Mouse (Mus musculus): ENCODE measurements around the gene Tbc1d24. TPM values are rescaled to one million over a fixed set of nuclear protein-coding genes. Genes with fewer than 3 reads are reported as not detected.

Gene Tbc1d24
- polyA plus RNA-seq, 1 experiment, result 62.7 TPM

DNA sequence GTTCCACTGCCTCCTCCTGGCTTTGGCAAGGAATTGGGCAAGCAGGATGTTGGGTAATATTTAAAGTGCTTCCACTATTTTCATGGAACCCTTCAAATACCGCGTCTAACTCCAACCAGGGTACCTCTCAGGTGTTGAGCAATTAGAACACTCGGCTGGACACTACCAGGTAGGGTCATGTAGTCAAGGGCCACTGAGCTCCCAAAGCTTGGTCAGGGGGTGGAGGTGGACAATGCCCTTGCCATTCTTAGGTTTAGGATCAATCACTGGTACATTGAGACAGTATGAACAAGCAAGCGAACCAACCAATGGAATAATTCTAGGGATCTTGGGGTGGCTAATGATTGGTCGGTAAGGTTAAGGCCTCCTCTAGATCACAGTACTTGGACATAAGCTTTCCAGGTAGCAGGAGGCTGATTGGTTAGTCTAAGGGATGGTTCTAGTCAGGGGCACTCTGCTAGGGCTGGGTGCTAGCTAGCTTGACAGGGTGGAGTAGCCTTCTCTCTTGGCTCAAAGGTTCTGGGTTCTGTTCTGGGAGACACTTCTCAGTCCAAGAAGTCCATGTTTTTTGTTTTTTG lies 7.2 kb upstream of the Tbc1d24 start:
- Histone ChIP-seq H3K27ac (ENCODE audit: insufficient read depth, low read length) (no peak overlapping the region), H3K4me1 (ENCODE audit: control insufficient read depth, insufficient read depth, low read length) (peaks cover 5% of the 10 kb centered on the region), H3K4me3 (ENCODE audit: insufficient read depth, low read length) (peak overlapping the region; percentile 37; the same call in 1 of the 2 replicates)
- TF ChIP-seq POLR2A (IDR thresholded peaks at IDR 0.05; ENCODE audit: extremely low read depth, insufficient read depth, low read length), result no peak
- peak; percentile 46 for TF ChIP-seq CTCF (IDR thresholded peaks at IDR 0.05; ENCODE audit: extremely low read depth, insufficient read depth, low read length)

DNA sequence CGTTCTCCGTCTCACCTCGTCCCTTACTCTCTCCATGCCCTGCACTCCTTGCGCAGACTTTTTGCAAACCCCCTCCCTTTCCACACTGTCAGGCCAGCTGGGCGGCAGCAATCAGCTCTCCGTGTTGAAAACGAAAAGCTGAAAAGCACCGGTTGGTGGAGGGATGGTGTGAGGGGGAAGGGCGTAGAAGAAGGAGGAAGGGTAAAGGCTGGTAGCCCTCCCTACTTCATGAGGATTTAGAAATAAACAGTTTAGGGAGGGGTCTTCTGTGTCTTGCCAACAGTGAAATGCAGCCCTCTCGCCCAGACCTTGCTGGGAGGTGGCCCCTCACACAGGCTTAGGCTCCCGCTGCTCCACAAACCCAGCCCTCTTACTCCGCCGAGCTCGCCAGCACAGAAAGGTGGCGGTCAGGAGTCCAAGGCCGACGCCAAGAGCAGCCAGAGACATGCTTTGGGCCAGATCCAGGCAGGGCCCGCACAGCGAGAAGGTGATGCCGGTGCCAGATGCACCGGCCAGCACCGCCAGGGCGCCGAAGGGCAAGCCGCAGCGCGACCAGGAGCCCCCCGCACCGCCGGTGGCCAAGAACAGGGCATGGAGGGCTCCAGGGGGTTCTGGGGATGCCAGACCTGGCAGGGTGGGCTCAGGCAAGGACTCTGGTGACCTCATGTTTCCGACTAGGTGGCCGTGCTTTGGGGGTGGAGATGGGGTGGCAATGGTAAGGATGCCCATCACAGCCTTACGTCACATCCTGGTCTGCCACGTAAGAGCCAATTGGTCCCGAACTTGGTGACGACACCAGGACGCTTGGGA lies 6.5 kb upstream of the Tbc1d24 start:
- peak; percentile 85 for TF ChIP-seq POLR2A (IDR thresholded peaks at IDR 0.05; ENCODE audit: extremely low read depth, insufficient read depth, low read length)
- no peak for TF ChIP-seq CTCF (IDR thresholded peaks at IDR 0.05; ENCODE audit: extremely low read depth, insufficient read depth, low read length)
- Histone ChIP-seq H3K27ac (ENCODE audit: insufficient read depth, low read length) (peak overlapping the region; percentile 87), H3K4me1 (ENCODE audit: control insufficient read depth, insufficient read depth, low read length) (peaks cover 7% of the 10 kb centered on the region), H3K4me3 (ENCODE audit: insufficient read depth, low read length) (peak overlapping the region; percentile 37)

DNA sequence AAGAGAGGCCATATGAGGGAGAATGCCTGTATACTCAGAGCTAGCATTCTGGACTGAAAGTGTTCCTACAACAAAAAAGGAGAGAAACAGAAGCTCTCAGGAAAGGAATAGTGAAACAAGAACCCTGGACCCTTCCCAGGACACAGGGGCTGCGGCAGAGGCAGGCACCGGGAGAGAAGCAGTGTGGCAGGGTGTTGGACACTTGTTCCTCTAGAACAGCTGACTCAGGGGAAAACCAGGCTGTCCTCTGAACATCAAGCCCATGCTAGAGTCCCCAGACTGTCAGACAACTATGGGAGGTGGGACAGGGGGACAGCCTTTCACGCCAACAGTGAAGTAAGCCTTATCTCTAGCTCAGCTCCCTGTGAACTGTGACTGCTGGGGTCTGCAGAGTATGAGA lies 5.2 kb upstream of the Tbc1d24 start:
- TF ChIP-seq CTCF (IDR thresholded peaks at IDR 0.05; ENCODE audit: extremely low read depth, insufficient read depth, low read length) (no peak), POLR2A (IDR thresholded peaks at IDR 0.05; ENCODE audit: extremely low read depth, insufficient read depth, low read length) (no peak)
- Histone ChIP-seq H3K27ac (ENCODE audit: insufficient read depth, low read length) (no peak overlapping the region), H3K4me3 (ENCODE audit: insufficient read depth, low read length) (no peak overlapping the region), H3K4me1 (ENCODE audit: control insufficient read depth, insufficient read depth, low read length) (peaks cover 10% of the 10 kb centered on the region)

DNA sequence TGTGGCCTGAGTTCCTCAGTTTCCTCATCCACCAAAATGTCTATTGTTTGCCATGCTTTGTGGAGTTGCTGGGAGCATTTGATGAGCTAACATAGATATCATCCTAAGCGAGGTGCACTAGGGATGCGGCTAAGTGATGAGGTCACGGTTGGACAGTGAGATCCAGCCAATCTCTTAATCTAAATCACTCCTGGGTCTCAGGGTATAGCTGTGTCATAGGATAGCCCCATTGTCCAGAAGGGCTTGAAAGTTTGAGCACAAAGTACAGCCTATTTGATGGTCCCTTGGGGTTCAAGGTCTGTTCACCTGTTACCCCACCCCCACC lies 4.5 kb upstream of the Tbc1d24 start:
- TF ChIP-seq CTCF (IDR thresholded peaks at IDR 0.05; ENCODE audit: extremely low read depth, insufficient read depth, low read length) (no peak), POLR2A (IDR thresholded peaks at IDR 0.05; ENCODE audit: extremely low read depth, insufficient read depth, low read length) (no peak)
- peak overlapping the region; percentile 14; the same call in 1 of the 2 replicates for H3K27ac ChIP-seq (ENCODE audit: insufficient read depth, low read length)
- no peak overlapping the region for H3K4me3 ChIP-seq (ENCODE audit: insufficient read depth, low read length)
- H3K4me1 ChIP-seq (ENCODE audit: control insufficient read depth, insufficient read depth, low read length), result peaks cover 10% of the 10 kb centered on the region

DNA sequence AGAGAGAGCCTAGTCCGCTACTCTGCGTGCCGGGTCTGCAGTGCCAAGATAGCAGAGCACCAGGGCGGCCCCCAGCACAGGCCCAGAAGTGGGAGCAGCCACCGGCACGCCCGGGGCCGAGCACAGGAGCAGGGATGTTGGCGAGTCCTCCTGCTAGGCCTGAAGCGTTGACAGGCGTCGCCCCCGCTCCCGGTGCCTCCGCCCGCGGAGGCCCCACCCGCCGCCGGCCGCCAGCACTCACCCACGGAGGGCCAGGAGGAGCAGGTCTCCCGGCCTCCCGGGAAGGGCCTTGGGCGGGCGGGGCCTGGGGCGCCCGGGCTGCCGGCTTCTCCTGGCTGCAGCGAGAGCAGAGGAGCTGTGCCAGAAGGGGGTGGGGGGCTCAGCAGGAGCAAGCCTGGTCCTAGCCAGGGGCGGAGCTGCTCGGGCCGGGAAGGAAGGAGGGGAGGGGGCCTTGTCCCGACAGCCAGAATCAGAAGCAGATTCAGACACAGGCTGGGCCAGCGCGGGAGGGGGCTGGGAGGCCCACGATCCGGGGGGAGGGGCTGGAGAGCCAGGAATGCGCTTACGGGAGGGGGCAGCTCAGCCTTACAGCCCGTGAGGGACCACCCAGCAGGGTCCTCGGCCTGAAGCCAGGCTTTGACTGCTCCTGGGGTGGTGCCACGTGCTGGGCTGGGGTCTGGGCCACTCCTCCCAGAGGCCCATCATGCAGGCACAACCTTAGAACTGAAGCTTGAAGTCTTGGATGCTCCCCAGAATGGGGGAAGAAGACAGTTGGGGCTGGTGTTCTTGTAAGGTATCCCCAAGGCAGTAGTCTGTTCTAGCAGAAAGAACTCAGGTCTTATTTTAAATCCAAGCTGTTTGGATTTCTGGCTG lies 3.9 kb upstream of the Tbc1d24 start, which contains the start of gene Ntn3:
TSS of gene Ntn3 (minus strand) at position 489 of the 873 bp plus-strand sequence.
- H3K4me1 ChIP-seq (ENCODE audit: control insufficient read depth, insufficient read depth, low read length), result peaks cover 10% of the 10 kb centered on the region
- H3K27ac ChIP-seq (ENCODE audit: insufficient read depth, low read length), result peak within 1 kb of the TSS; percentile 94
- H3K4me3 ChIP-seq (ENCODE audit: insufficient read depth, low read length), result peak within 1 kb of the TSS; percentile 31
- TF ChIP-seq CTCF (IDR thresholded peaks at IDR 0.05; ENCODE audit: extremely low read depth, insufficient read depth, low read length) (no peak), POLR2A (IDR thresholded peaks at IDR 0.05; ENCODE audit: extremely low read depth, insufficient read depth, low read length) (no peak)

DNA sequence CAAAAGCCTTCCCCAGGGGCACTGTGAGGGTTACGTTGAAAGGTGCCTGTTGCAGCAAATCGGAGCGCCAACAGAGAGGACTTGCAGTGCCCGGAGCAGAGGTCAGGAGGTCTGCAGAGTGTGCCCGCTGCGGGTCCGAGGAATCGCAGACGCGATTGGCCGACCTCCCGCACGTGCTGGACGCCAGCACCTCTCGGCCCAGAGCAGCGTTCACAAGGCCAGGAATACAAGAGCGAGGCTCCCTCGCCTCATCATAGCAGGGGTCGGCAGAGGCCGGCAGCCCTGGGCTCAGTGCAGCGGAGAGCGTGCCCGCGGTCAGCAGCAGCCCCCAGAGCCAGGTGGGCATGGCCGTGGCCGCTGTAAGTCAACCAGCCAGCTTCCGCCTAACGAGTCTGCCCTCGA lies 3.3 kb upstream of the Tbc1d24 start:
- peak overlapping the region; percentile 94 for H3K27ac ChIP-seq (ENCODE audit: insufficient read depth, low read length)
- peaks cover 10% of the 10 kb centered on the region for H3K4me1 ChIP-seq (ENCODE audit: control insufficient read depth, insufficient read depth, low read length)
- peak overlapping the region; percentile 31 for H3K4me3 ChIP-seq (ENCODE audit: insufficient read depth, low read length)
- TF ChIP-seq POLR2A (IDR thresholded peaks at IDR 0.05; ENCODE audit: extremely low read depth, insufficient read depth, low read length), result no peak
- TF ChIP-seq CTCF (IDR thresholded peaks at IDR 0.05; ENCODE audit: extremely low read depth, insufficient read depth, low read length), result no peak

DNA sequence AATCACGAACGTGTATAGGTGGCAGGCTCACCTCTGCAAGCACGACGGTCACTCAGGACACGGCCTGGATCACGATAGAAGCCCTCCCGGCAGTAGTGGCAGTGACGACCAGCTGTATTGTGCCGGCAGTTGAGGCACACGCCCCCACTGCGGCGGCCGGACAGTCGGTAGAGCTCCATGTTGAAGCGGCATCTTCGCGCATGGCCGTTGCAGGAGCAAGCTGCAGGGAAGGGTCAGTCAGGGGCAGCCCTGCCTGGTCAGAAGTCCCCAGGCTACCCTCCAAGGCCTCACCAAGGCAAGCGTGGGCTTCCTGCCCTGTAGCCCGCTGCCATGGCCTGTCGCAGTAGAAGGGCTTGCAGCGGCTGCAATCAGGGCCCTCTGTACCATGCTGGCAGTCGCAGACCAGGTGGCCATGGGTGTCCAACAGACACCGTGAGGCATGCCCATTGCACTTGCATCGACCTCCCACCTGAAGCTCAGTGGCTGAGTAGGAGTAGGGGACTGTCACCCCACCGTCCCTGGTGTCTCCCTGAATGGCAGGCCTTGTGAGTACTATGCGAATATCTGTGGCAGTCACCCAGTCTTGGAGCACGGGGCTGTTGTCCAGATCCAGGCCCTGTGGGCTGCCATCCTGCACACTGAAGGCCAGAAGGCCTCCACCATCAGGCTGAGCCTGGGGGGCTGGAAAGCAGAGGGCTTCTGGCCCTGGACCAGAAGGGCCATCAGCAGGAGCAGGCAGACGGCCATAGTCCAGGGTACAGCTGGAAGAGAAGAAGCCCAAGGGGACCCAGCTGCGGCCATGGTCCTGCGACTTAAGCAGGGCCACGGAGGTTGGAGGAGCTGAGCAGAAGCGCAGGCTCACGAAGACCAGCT lies 2.6 kb upstream of the Tbc1d24 start:
- H3K4me3 ChIP-seq (ENCODE audit: insufficient read depth, low read length), result peak overlapping the region; percentile 31; the same call in 1 of the 2 replicates
- H3K4me1 ChIP-seq (ENCODE audit: control insufficient read depth, insufficient read depth, low read length), result peaks cover 10% of the 10 kb centered on the region
- no peak for TF ChIP-seq CTCF (IDR thresholded peaks at IDR 0.05; ENCODE audit: extremely low read depth, insufficient read depth, low read length)
- H3K27ac ChIP-seq (ENCODE audit: insufficient read depth, low read length), result peak overlapping the region; percentile 94

DNA sequence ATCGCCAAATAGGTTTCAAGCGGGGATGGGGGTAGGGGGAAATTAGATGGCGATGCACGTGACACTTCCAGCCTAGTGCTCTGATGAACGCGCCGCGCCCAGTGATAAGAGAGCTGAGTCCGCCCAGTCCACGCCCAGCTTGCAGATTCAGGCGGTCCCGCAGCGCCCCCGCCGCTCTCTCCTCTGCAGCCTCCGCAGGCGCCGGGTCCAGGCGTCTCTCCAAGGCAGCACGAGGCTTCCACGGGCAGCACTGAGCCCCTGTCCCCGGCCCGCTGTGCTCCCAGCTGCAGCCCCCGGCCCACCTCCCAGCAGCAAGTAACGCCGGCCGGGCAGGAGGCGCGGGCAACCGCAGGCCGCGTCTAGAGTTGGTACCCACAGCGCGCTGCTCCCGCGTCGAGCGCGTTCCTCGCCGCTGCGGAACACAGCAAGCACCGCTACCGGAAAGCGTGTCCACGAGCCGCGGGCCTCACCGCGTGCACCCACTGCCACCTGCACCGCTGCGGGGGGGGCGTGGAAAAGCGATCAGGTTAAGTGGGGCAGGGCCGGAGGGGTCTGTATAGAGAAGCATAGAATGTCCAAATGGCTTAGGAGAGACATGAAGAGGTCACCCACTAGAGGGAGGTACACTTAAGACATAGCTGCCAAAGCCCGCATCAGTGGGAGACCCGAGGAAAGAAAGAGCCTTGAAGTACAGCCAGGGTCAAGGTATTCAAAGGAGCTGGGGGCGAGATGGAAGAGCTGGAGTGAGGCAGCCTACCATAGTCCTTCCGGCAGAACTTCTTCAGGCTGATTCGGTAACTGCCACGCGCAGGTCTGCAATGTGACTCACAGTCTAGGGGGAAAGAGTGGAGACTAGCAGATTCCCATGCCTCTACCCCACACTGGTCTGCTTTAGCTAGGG lies 1.3 kb upstream of the Tbc1d24 start:
- TF ChIP-seq CTCF (IDR thresholded peaks at IDR 0.05; ENCODE audit: extremely low read depth, insufficient read depth, low read length) (no peak), POLR2A (IDR thresholded peaks at IDR 0.05; ENCODE audit: extremely low read depth, insufficient read depth, low read length) (0 out of 2 replicates have a peak, but pooled peaks have one; percentile 33)
- Histone ChIP-seq H3K4me1 (ENCODE audit: control insufficient read depth, insufficient read depth, low read length) (peaks cover 10% of the 10 kb centered on the region), H3K27ac (ENCODE audit: insufficient read depth, low read length) (peak overlapping the region; percentile 82), H3K4me3 (ENCODE audit: insufficient read depth, low read length) (peak overlapping the region; percentile 7)

All from cortical plate, adult 2 months (tissue).